Mouse (Mus musculus): ENCODE measurements around the gene Fam160a1. TPM values are rescaled to one million over a fixed set of nuclear protein-coding genes. Genes with fewer than 3 reads are reported as not detected.

Fam160a1 gene
- polyA plus RNA-seq, 1 experiment from 2014 or later: 0.16 TPM

DNA sequence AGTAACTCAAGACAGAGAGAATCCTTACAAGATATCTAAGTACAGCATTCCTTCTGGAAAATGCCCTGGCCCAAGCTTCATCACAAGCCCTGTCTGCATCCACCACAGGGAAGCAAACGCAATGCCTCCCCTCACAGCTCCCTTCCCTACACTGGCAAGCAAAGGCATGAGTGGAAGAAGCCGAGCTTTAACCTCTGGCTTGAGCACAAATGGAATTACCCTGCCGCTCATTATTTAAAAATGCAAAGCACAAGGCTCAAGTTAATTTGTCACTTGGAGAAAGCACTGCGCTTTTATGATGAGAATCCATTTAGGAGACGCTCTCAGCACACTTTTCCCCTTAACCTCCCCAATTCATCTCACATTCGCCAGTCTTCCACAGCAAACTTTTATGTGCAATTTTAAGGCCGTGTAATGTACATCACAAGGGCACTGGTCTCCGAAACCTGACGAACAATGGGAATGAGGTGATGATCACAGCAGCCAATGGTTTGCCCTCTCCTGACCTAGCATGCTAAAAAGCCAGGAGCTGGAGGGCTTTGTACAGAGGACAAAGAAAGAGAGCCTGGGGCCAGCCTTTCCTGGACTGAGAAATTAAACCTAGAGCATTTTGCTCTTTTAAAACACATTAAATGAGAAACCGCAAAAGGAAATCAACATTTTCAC is 15.5 kb upstream of the Fam160a1 start:
- no peak overlapping the region for H3K27ac ChIP-seq (ENCODE audit: low read depth, low read length)
- no peak overlapping the region for H3K4me2 ChIP-seq (ENCODE audit: low read depth, low read length)
- H3K36me3 ChIP-seq (ENCODE audit: control insufficient read depth, insufficient read depth, low read length): no peaks in the 10 kb centered on the region
- H3K27me3 ChIP-seq (ENCODE audit: control insufficient read depth, insufficient read depth, low read length): no peaks in the 10 kb centered on the region
- H3K4me3 ChIP-seq (ENCODE audit: low read depth, low read length): no peak overlapping the region
- WGBS: 30% methylated on average over 10 of the region's 10 CpGs
- ATAC-seq (ENCODE audit: low read depth): no peak
- no peak overlapping the region for H3K9ac ChIP-seq (replicated peaks; ENCODE audit: low read depth, low read length)
- H3K9me3 ChIP-seq (ENCODE audit: control insufficient read depth, low read length): no peaks in the 10 kb centered on the region
- H3K4me1 ChIP-seq (ENCODE audit: control insufficient read depth, insufficient read depth, low read length): 0 out of 2 replicates have a peak, but pooled peaks cover 4% of the 10 kb centered on the region

DNA sequence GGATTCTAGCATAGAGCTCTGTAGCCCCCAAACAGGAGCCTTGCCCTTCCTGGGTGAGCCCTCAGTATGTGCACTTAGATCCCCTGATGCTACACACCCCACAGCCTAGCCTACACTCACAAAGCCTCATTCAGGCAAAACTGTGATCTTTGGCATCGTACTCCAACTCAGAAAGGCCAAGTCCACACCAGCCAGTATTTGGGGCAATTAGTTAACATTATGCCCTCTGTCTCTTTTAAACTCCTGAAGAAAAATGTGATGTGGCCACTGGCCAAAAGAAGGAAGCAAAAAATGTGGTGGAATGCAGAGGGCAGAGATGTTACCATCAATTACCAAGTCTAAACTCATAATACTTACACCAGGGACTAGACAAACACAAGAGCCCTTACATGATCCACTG is 14.7 kb upstream of the Fam160a1 start:
- Histone ChIP-seq H3K4me3 (ENCODE audit: low read depth, low read length) (no peak overlapping the region), H3K4me1 (ENCODE audit: control insufficient read depth, insufficient read depth, low read length) (0 out of 2 replicates have a peak, but pooled peaks cover 4% of the 10 kb centered on the region), H3K9me3 (ENCODE audit: control insufficient read depth, low read length) (no peaks in the 10 kb centered on the region), H3K4me2 (ENCODE audit: low read depth, low read length) (no peak overlapping the region), H3K36me3 (ENCODE audit: control insufficient read depth, insufficient read depth, low read length) (no peaks in the 10 kb centered on the region), H3K27me3 (ENCODE audit: control insufficient read depth, insufficient read depth, low read length) (no peaks in the 10 kb centered on the region), H3K27ac (ENCODE audit: low read depth, low read length) (no peak overlapping the region), H3K9ac (replicated peaks; ENCODE audit: low read depth, low read length) (no peak overlapping the region)
- ATAC-seq (ENCODE audit: low read depth): no peak
- WGBS: 74% methylated on average over 1 of the region's 1 CpGs

DNA sequence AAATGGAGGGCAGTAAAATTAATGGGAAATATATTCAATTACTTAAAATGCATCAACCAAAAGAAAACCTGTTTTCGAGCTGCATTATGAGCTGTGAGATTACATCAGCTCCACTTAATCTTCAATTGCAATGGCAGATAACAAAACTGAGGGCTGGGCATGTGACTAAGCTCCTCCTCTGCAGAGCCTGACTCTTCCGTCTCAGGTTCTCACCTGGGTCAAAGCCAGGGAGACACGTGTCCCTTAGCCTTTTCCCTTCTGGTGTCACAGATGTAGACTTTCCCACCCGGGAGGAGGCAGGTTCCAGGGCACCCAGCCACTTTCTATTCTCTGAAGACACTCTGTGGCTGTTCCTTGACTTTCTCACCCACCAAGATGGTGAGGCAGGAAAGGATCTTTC is 12.0 kb upstream of the Fam160a1 start:
- Histone ChIP-seq H3K4me2 (ENCODE audit: low read depth, low read length) (no peak overlapping the region), H3K9ac (replicated peaks; ENCODE audit: low read depth, low read length) (no peak overlapping the region), H3K27ac (ENCODE audit: low read depth, low read length) (no peak overlapping the region), H3K27me3 (ENCODE audit: control insufficient read depth, insufficient read depth, low read length) (no peaks in the 10 kb centered on the region), H3K4me3 (ENCODE audit: low read depth, low read length) (no peak overlapping the region), H3K9me3 (ENCODE audit: control insufficient read depth, low read length) (no peaks in the 10 kb centered on the region), H3K36me3 (ENCODE audit: control insufficient read depth, insufficient read depth, low read length) (no peaks in the 10 kb centered on the region), H3K4me1 (ENCODE audit: control insufficient read depth, insufficient read depth, low read length) (0 out of 2 replicates have a peak, but pooled peaks cover 4% of the 10 kb centered on the region)
- 66% methylated on average over 4 of the region's 4 CpGs for WGBS
- no peak for ATAC-seq (ENCODE audit: low read depth)

DNA sequence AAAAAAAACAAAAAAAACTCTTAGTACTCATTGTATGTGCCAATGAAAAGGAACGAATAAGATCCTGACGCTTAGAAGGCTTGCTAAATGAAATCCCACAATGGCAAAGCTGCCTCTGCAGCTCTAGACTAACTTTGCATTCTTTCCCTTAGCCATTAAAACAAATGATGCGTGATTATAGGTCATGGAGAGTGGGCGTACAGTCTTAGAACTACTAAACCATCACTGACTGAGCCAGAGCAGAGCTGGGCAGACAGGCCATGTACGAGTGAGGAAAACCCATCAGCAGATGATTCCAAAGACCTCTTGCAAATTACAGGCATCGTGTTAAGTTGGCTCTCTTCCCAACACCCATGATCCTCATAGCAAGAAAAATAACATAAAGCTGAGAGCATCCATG is 10.7 kb upstream of the Fam160a1 start:
- no peak for ATAC-seq (ENCODE audit: low read depth)
- Histone ChIP-seq H3K4me1 (ENCODE audit: control insufficient read depth, insufficient read depth, low read length) (0 out of 2 replicates have a peak, but pooled peaks cover 4% of the 10 kb centered on the region), H3K9ac (replicated peaks; ENCODE audit: low read depth, low read length) (no peak overlapping the region), H3K27me3 (ENCODE audit: control insufficient read depth, insufficient read depth, low read length) (no peaks in the 10 kb centered on the region), H3K4me3 (ENCODE audit: low read depth, low read length) (no peak overlapping the region), H3K9me3 (ENCODE audit: control insufficient read depth, low read length) (no peaks in the 10 kb centered on the region), H3K4me2 (ENCODE audit: low read depth, low read length) (no peak overlapping the region), H3K36me3 (ENCODE audit: control insufficient read depth, insufficient read depth, low read length) (no peaks in the 10 kb centered on the region), H3K27ac (ENCODE audit: low read depth, low read length) (no peak overlapping the region)
- 32% methylated on average over 6 of the region's 6 CpGs for WGBS

DNA sequence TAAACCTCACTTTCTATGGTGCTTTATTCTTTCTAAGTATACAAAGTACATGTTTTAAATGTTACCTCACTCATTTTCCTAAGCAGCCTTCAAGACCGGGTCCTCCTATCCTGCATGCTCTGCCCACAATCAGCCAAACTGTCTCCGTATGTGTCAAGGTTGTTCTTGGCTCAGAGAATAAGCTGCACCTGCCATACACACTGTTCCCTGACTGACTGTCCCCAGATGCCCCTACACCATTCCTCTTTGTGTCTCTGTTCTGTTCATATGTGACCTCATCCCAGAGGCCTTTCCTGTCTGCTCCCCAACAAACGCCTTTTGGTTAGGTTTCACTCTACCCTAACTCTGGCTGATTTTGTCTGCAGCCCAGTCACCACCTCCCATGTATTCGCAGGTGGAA is 10.2 kb upstream of the Fam160a1 start:
- Histone ChIP-seq H3K36me3 (ENCODE audit: control insufficient read depth, insufficient read depth, low read length) (no peaks in the 10 kb centered on the region), H3K27ac (ENCODE audit: low read depth, low read length) (no peak overlapping the region), H3K4me2 (ENCODE audit: low read depth, low read length) (no peak overlapping the region), H3K9ac (replicated peaks; ENCODE audit: low read depth, low read length) (no peak overlapping the region), H3K9me3 (ENCODE audit: control insufficient read depth, low read length) (no peaks in the 10 kb centered on the region), H3K4me1 (ENCODE audit: control insufficient read depth, insufficient read depth, low read length) (0 out of 2 replicates have a peak, but pooled peaks cover 4% of the 10 kb centered on the region), H3K27me3 (ENCODE audit: control insufficient read depth, insufficient read depth, low read length) (no peaks in the 10 kb centered on the region), H3K4me3 (ENCODE audit: low read depth, low read length) (no peak overlapping the region)
- ATAC-seq (ENCODE audit: low read depth): no peak
- WGBS: 59% methylated on average over 4 of the region's 4 CpGs

DNA sequence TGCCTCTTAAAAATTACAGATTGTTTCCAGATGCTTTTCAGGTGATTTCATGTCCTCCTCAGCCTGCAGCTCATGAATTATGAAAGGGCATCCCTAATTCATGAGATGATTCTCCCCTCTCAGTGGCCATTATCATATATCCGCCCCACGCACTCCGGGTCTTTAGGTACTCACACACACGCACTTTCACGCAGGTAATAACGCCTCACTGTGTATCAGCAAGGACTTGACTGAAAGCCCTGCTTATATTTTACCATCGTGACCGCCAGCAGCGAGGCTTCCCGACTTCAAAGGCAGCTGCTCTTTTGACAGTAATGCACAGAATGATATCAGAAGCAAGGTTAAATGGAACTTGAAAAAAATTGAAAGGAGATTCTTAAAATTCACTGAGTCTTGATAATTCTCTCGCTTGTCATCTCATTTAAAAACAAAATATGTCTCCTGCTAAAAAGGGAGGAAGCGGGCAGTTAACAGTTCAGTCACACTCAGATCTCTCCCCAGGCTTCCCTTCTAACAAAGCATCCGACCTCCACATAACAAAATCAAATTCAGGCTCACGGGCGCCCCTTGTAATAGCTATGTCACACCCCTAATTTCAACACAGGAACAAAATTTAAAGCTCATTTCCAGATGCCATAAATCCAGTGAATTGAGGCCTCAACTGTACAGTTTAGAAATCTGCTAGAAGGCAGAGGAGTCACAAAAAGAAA is 3.9 kb upstream of the Fam160a1 start:
- 52% methylated on average over 15 of the region's 15 CpGs for WGBS
- Histone ChIP-seq H3K4me1 (ENCODE audit: control insufficient read depth, insufficient read depth, low read length) (no peaks in the 10 kb centered on the region), H3K36me3 (ENCODE audit: control insufficient read depth, insufficient read depth, low read length) (no peaks in the 10 kb centered on the region), H3K4me3 (ENCODE audit: low read depth, low read length) (no peak overlapping the region), H3K4me2 (ENCODE audit: low read depth, low read length) (no peak overlapping the region), H3K9ac (replicated peaks; ENCODE audit: low read depth, low read length) (no peak overlapping the region), H3K27me3 (ENCODE audit: control insufficient read depth, insufficient read depth, low read length) (no peaks in the 10 kb centered on the region), H3K9me3 (ENCODE audit: control insufficient read depth, low read length) (no peaks in the 10 kb centered on the region), H3K27ac (ENCODE audit: low read depth, low read length) (no peak overlapping the region; the same call in 1 of the 2 replicates)
- no peak; the same call in 1 of the 2 replicates for ATAC-seq (ENCODE audit: low read depth)

DNA sequence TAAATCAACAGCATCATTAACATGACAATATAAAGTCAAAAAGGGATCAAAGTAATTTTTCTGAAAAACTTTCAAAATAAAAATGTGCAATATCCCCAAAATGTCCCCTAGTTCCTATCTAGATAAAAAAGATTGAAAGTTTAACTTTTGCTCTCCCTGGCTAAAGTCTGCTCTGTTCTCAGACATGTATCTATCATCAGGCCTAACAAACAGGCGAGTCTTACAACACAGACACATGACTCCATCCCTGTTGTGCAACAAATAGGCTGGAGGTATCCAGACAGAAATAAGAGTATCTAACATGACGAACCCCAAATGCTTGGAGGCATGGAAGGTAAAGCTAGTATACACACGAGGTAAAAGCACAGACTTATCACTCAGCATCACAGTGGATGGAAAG is 2.2 kb upstream of the Fam160a1 start:
- Histone ChIP-seq H3K27me3 (ENCODE audit: control insufficient read depth, insufficient read depth, low read length) (no peaks in the 10 kb centered on the region), H3K27ac (ENCODE audit: low read depth, low read length) (no peak overlapping the region), H3K9ac (replicated peaks; ENCODE audit: low read depth, low read length) (no peak overlapping the region), H3K4me2 (ENCODE audit: low read depth, low read length) (no peak overlapping the region), H3K4me3 (ENCODE audit: low read depth, low read length) (no peak overlapping the region), H3K36me3 (ENCODE audit: control insufficient read depth, insufficient read depth, low read length) (no peaks in the 10 kb centered on the region), H3K4me1 (ENCODE audit: control insufficient read depth, insufficient read depth, low read length) (no peaks in the 10 kb centered on the region), H3K9me3 (ENCODE audit: control insufficient read depth, low read length) (no peaks in the 10 kb centered on the region)
- WGBS: 82% methylated on average over 3 of the region's 3 CpGs
- no peak for ATAC-seq (ENCODE audit: low read depth)

DNA sequence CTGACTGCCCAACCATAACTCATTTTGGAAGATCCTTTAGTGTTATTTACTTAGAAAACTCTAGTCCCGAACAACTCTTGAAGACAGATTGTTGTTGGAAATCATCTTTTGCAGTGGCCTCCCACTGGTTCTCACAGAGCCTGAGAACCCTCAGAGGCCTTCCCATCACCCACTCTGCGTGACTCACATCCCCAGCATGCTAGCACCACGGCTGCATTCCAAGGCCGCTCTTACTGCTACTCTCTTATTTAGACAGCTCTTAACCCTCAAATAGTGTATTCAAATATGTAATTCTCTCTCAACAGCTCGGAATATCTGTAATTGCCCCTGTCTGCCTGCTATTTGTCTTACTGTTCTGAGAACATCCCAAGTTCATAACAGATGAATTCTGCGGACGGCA is 2.9 kb downstream of the Fam160a1 start:
- no peak overlapping the region for H3K9ac ChIP-seq (replicated peaks; ENCODE audit: low read depth, low read length)
- H3K4me1 ChIP-seq (ENCODE audit: control insufficient read depth, insufficient read depth, low read length): no peaks in the 10 kb centered on the region
- ATAC-seq (ENCODE audit: low read depth): no peak
- no peak overlapping the region for H3K4me2 ChIP-seq (ENCODE audit: low read depth, low read length)
- no peaks in the 10 kb centered on the region for H3K9me3 ChIP-seq (ENCODE audit: control insufficient read depth, low read length)
- no peaks in the 10 kb centered on the region for H3K36me3 ChIP-seq (ENCODE audit: control insufficient read depth, insufficient read depth, low read length)
- H3K27ac ChIP-seq (ENCODE audit: low read depth, low read length): no peak overlapping the region
- H3K4me3 ChIP-seq (ENCODE audit: low read depth, low read length): no peak overlapping the region
- WGBS: 73% methylated on average over 7 of the region's 7 CpGs
- no peaks in the 10 kb centered on the region for H3K27me3 ChIP-seq (ENCODE audit: control insufficient read depth, insufficient read depth, low read length)

Measured in neural tube, embryonic 14.5 days (tissue).